Mouse (Mus musculus) kidney, adult 2 months (tissue): ENCODE measurements around the gene Cryz. TPM values are rescaled to one million over a fixed set of nuclear protein-coding genes. Genes with fewer than 3 reads are reported as not detected.

Source experiments
- DNase-seq: peaks from one replicate; pipeline ENCODE4 v3.0.0; 2021
- H3K27ac ChIP-seq: fragments of 200-500 bp; 2 replicates; pipeline ENCODE4 v1.5.1; 2012; ENCODE audit warnings: low read depth, low read length, control low read depth, inconsistent platforms; ENCODE audit not compliant: insufficient read depth
- H3K27me3 ChIP-seq: fragments of 200-500 bp; replicated peaks from 2 replicates; pipeline ENCODE4 v1.6.1; 2012; ENCODE audit warnings: mild to moderate bottlenecking, moderate library complexity, low read length, inconsistent platforms; ENCODE audit not compliant: control insufficient read depth, insufficient read depth
- H3K36me3 ChIP-seq: fragments of 200-500 bp; 2 replicates; pipeline ENCODE4 v1.6.1; 2012; ENCODE audit warnings: mild to moderate bottlenecking, moderate library complexity, low read length, inconsistent platforms; ENCODE audit not compliant: control insufficient read depth, insufficient read depth
- H3K4me1 ChIP-seq: fragments of 200-500 bp; 2 replicates; pipeline ENCODE4 v1.6.1; 2011; ENCODE audit warnings: low read length; ENCODE audit not compliant: control insufficient read depth, insufficient read depth
- H3K4me3 ChIP-seq: fragments of 200-500 bp; 2 replicates; pipeline ENCODE4 v1.5.1; 2011; ENCODE audit warnings: mild to moderate bottlenecking, low read depth, low read length, control low read depth; ENCODE audit not compliant: insufficient read depth
- CTCF ChIP-seq: fragments of 200-500 bp; conservative IDR thresholded peaks from 2 replicates; pipeline ENCODE4 v1.5.1; 2011; ENCODE audit warnings: low read depth, mild to moderate bottlenecking, control low read depth, low read length, moderate library complexity, mixed read lengths; ENCODE audit not compliant: insufficient read depth, insufficient read length
- POLR2A ChIP-seq: fragments of 200-500 bp; IDR thresholded peaks from one replicate; pipeline ENCODE4 v1.6.1; 2011; ENCODE audit warnings: low read depth, low read length, control low read depth
- WGBS: fragments of 180-500 bp; shearing (Covaris S2); methylation state at CpG from one replicate; pipeline ENCODE4 v1.1.7; 2018; 5-methylcytosine and 5-hydroxymethylcytosine counted together
- polyA plus RNA-seq: library from polyadenylated mRNA; depleted of rRNA; stranded (reverse); fragments of >200 nt; gene quantifications from 2 replicates; pipeline ENCODE4 v1.2.3, GENCODE M21; 2012; rRNA removed

Gene Cryz
- polyA plus RNA-seq: 218 and 240 TPM in 2 replicates

GRCm38 (mm10) chr3:154596488-154596933 is at the start of gene Cryz:
TSS of gene Cryz (plus strand) at chr3:154596711.
- peak; percentile 69 for TF ChIP-seq POLR2A
- peak; percentile 83 for TF ChIP-seq CTCF
- peak within 1 kb of the TSS; percentile 96 for H3K4me3 ChIP-seq
- peak within 1 kb of the TSS; percentile 98 for H3K27ac ChIP-seq
- H3K36me3 ChIP-seq: no peaks in the 10 kb centered on the region
- H3K27me3 ChIP-seq: no peaks in the 10 kb centered on the region
- under 1% methylated on average over 25 of the region's 25 CpGs for WGBS
- peak; percentile 95 for DNase-seq
- H3K4me1 ChIP-seq: peaks cover 4% of the 10 kb centered on the region; the same call in 1 of the 2 replicates

- Histone ChIP-seq H3K4me3 (no peak overlapping the region), H3K27ac (no peak overlapping the region), H3K36me3 (no peaks in the 10 kb centered on the region), H3K4me1 (no peaks in the 10 kb centered on the region), H3K27me3 (peaks cover 1% of the 10 kb centered on the region; the same call in 1 of the 2 replicates)
- DNase-seq: no peak
- WGBS: 19% methylated on average over 20 of the region's 20 CpGs
- TF ChIP-seq CTCF: no peak
- TF ChIP-seq POLR2A: no peak
Measured at GRCm38 (mm10) chr3:154547549-154548426, 48.7 kb upstream of the Cryz start.

- H3K27ac ChIP-seq: no peak overlapping the region
- no peaks in the 10 kb centered on the region for H3K4me1 ChIP-seq
- no peak overlapping the region for H3K4me3 ChIP-seq
- no peak for DNase-seq
- TF ChIP-seq CTCF (no peak), POLR2A (no peak)
- WGBS: 13% methylated on average over 8 of the region's 8 CpGs
- peaks cover 1% of the 10 kb centered on the region; the same call in 1 of the 2 replicates for H3K27me3 ChIP-seq
- no peaks in the 10 kb centered on the region for H3K36me3 ChIP-seq
Measured at GRCm38 (mm10) chr3:154548868-154549301, 47.6 kb upstream of the Cryz start.

- H3K4me1 ChIP-seq: no peaks in the 10 kb centered on the region
- TF ChIP-seq CTCF (no peak), POLR2A (no peak)
- 46% methylated on average over 17 of the region's 17 CpGs for WGBS
- no peak overlapping the region for H3K4me3 ChIP-seq
- H3K36me3 ChIP-seq: no peaks in the 10 kb centered on the region
- H3K27ac ChIP-seq: no peak overlapping the region
- DNase-seq: no peak
- peaks cover 1% of the 10 kb centered on the region; the same call in 1 of the 2 replicates for H3K27me3 ChIP-seq
Measured at GRCm38 (mm10) chr3:154550326-154551034, 46.0 kb upstream of the Cryz start.

GRCm38 (mm10) chr3:154551035-154551411 is 45.5 kb upstream of the Cryz start:
- Histone ChIP-seq H3K4me3 (no peak overlapping the region), H3K27me3 (peaks cover 1% of the 10 kb centered on the region; the same call in 1 of the 2 replicates), H3K36me3 (no peaks in the 10 kb centered on the region), H3K27ac (no peak overlapping the region), H3K4me1 (no peaks in the 10 kb centered on the region)
- WGBS: 32% methylated on average over 5 of the region's 5 CpGs
- no peak for TF ChIP-seq POLR2A
- TF ChIP-seq CTCF: no peak
- no peak for DNase-seq

- H3K4me1 ChIP-seq: no peaks in the 10 kb centered on the region
- no peaks in the 10 kb centered on the region for H3K27me3 ChIP-seq
- no peak overlapping the region for H3K27ac ChIP-seq
- no peaks in the 10 kb centered on the region for H3K36me3 ChIP-seq
- no peak overlapping the region for H3K4me3 ChIP-seq
- WGBS: 64% methylated on average over 3 of the region's 3 CpGs
- no peak for TF ChIP-seq CTCF
- no peak for TF ChIP-seq POLR2A
- peak; percentile 22 for DNase-seq
Measured at GRCm38 (mm10) chr3:154562192-154562591, 34.3 kb upstream of the Cryz start.

GRCm38 (mm10) chr3:154565437-154565836 is 31.1 kb upstream of the Cryz start:
- no peak overlapping the region for H3K27ac ChIP-seq
- no peak overlapping the region for H3K4me3 ChIP-seq
- 72% methylated on average over 3 of the region's 3 CpGs for WGBS
- peaks cover 2% of the 10 kb centered on the region; the same call in 1 of the 2 replicates for H3K27me3 ChIP-seq
- H3K36me3 ChIP-seq: no peaks in the 10 kb centered on the region
- DNase-seq: no peak
- no peak for TF ChIP-seq CTCF
- no peaks in the 10 kb centered on the region for H3K4me1 ChIP-seq
